Mouse (Mus musculus) kidney, postnatal 25 days (tissue): ENCODE results near the gene Thap2.

ENCODE experiments used
- DNase-seq, 2 experiments: peaks; one replicate each; pipeline ENCODE4 v3.0.0; 2021; ENCODE audit warnings: mixed read lengths in 2 of 2

The Thap2 gene

GRCm38 (mm10) chr10:115384221-115385017 is at the start of gene Thap2, which contains the start of gene Zfc3h1:
Thap2 (minus strand) TSS chr10:115384443.
Zfc3h1 (plus strand) TSS chr10:115384959.
- DNase-seq = peak; percentile 98 to 100

- no peak for DNase-seq
Observed at GRCm38 (mm10) chr10:115425351-115425750, 41.1 kb upstream of the Thap2 start.

GRCm38 (mm10) chr10:115421976-115422375 is 37.7 kb upstream of the Thap2 start:
- no peak for DNase-seq

GRCm38 (mm10) chr10:115414056-115414455 is 29.8 kb upstream of the Thap2 start:
- DNase-seq = no peak

- DNase-seq = no peak
Observed at GRCm38 (mm10) chr10:115413496-115413895, 29.3 kb upstream of the Thap2 start.

GRCm38 (mm10) chr10:115406393-115406792 is 22.1 kb upstream of the Thap2 start:
- DNase-seq = peak; percentile 47 to 59

GRCm38 (mm10) chr10:115391896-115392295 is 7.7 kb upstream of the Thap2 start:
- DNase-seq = no peak

GRCm38 (mm10) chr10:115391076-115391475 is 6.8 kb upstream of the Thap2 start:
- no peak for DNase-seq

- no peak for DNase-seq
Observed at GRCm38 (mm10) chr10:115387891-115388290, 3.6 kb upstream of the Thap2 start.

GRCm38 (mm10) chr10:115385018-115386002 is 1.1 kb upstream of the Thap2 start:
- DNase-seq = peak; percentile 45 to 70

GRCm38 (mm10) chr10:115383644-115384220 is 511 bp downstream of the Thap2 start:
- no peak for DNase-seq

- DNase-seq = no peak
Observed at GRCm38 (mm10) chr10:115382846-115383643, 1.2 kb downstream of the Thap2 start.

- DNase-seq = no peak
Observed at GRCm38 (mm10) chr10:115381506-115382084, 2.6 kb downstream of the Thap2 start.

- DNase-seq = no peak
Observed at GRCm38 (mm10) chr10:115363151-115363550, 21.1 kb downstream of the Thap2 start.

- no peak for DNase-seq
Observed at GRCm38 (mm10) chr10:115362623-115362964, 21.6 kb downstream of the Thap2 start.

GRCm38 (mm10) chr10:115361840-115362622 is 22.2 kb downstream of the Thap2 start, which contains the start of gene Tmem19:
Tmem19 (minus strand) TSS chr10:115362501.
- peak; percentile 97 to 99 for DNase-seq

- peak; percentile 69 to 73 for DNase-seq
Observed at GRCm38 (mm10) chr10:115359066-115359465, 25.2 kb downstream of the Thap2 start.

GRCm38 (mm10) chr10:115358216-115358919 is 25.9 kb downstream of the Thap2 start:
- peak; percentile 28 to 50 for DNase-seq

- no peak for DNase-seq
Observed at GRCm38 (mm10) chr10:115356106-115356505, 28.1 kb downstream of the Thap2 start.

GRCm38 (mm10) chr10:115355016-115355415 is 29.2 kb downstream of the Thap2 start:
- DNase-seq = no peak
